Mouse (Mus musculus): ENCODE measurements around the gene Cyp2c69.
"Not testable (repeated sequence)": the region's sequence is repeated elsewhere in the genome, so short reads cannot be mapped to it uniquely, and the experiment has no call there.

Cyp2c69 gene

GRCm38 (mm10) chr19:39886699-39887098 lies at the start of gene Cyp2c69:
TSS of gene Cyp2c69 (minus strand) at chr19:39886799.
- not testable (repeated sequence) for DNase-seq (ENCODE audit: low spot score)

GRCm38 (mm10) chr19:39935396-39935795 lies 48.8 kb upstream of the Cyp2c69 start:
- DNase-seq (ENCODE audit: low spot score) = peak; percentile 56

- DNase-seq (ENCODE audit: low spot score) = no peak
Measured at GRCm38 (mm10) chr19:39930032-39930431, 43.4 kb upstream of the Cyp2c69 start.

GRCm38 (mm10) chr19:39901656-39902055 lies 15.1 kb upstream of the Cyp2c69 start:
- DNase-seq (ENCODE audit: low spot score) = no peak

- DNase-seq (ENCODE audit: low spot score) = not testable (repeated sequence)
Measured at GRCm38 (mm10) chr19:39890079-39890478, 3.5 kb upstream of the Cyp2c69 start.

DNA sequence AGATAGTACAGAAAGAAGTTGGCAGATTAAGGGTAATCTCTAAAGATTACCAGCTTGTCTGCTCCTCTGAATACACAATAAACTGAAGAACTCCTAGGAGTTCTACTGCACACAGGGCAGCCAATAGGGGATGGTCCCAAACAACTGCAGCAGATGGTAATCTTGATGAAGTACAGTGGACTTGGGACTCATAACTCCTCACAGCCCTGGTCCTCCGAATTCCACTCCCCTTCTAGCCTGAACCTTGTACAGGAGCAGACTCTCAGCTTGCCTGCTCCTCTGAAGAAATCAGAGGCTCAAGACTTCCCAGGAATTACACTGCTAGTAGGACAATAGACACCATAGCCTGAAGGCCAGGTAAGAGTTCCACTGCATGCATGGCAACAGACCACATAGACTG lies 20.5 kb downstream of the Cyp2c69 start:
- no peak for DNase-seq (ENCODE audit: low spot score)

DNA sequence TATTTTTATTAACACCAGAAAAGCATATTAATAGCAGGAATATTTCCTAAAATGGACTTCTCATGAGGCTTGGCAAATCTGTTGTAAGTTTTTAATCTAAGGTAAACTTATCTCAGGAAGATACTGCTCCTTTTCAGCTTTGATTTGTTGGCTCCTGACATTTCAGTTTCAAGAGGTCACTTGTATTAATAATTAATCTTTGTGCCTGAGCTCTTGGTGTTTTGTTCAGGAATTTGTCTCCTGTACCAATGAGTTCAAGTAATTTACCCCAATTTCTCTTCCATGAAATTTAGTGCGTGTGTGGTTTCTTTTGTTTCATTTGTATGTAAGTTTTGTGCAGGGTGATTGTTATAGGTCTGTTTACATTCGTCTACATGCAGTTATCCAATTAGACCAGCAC lies 65.7 kb downstream of the Cyp2c69 start:
- not testable (repeated sequence) for DNase-seq (ENCODE audit: low spot score)

DNA sequence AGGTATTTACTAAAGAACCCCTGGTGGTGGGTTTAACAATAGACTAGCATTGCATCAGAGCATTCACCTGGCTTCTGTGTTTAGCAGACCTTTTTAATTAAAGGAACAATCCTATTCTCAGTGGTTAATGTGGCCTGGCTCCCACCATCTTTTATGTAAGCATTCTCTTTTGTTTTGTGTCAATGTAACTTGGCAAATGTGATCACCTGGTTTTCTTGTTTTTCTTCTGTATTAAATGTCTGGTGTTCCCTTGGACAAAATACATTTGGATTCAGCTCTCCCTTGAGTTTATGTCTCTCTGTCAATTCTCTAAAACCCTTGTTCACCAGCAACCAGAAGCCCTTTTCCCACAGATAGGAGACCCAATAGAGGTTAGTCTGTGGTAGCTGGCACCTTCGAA lies 70.2 kb downstream of the Cyp2c69 start:
- DNase-seq (ENCODE audit: low spot score) = not testable (repeated sequence)

- not testable (repeated sequence) for DNase-seq (ENCODE audit: low spot score)
Measured at GRCm38 (mm10) chr19:39815991-39816390, 70.6 kb downstream of the Cyp2c69 start.

DNA sequence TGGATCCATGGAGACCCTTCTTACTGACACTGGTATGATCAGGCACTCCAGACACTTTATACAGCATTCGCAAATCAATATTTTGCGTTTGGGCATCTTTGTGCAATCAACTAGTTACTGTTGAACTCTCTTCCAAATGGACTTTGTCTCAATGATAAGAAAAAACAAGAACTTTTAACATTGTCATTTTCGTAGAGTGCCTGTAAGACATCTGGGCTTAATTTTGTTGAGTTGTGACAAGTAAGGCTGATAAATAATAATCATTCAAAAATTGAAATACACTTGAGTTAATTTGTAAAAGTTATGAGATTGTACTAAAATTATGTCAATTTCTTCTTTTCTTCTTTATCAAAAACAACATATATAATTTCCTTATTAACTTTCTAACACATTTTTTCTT lies 73.9 kb downstream of the Cyp2c69 start, which contains the start of gene Cyp2c40:
Gene Cyp2c40 (minus strand): TSS at position 101 of the 400 bp plus-strand sequence.
- not testable (repeated sequence) for DNase-seq (ENCODE audit: low spot score)

Measured in yolk sac, embryonic 10.5 days (tissue).